Mouse (Mus musculus): ENCODE measurements at regions not wholly inside any gene's neighbourhood (a gene's known extent, or its start where the extent isn't known, plus 50 kb on each side); places are given as distances from the start of the nearest gene placed in this dataset.
A peak's percentile ranks its signal among the peaks of the same experiment; 100 is the strongest.

- H3K9me3 ChIP-seq: no peaks in the 10 kb centered on the region
- 89% methylated on average over 5 of the region's 5 CpGs for WGBS
- peaks cover 61% of the 10 kb centered on the region for H3K4me1 ChIP-seq (replicated peaks)
- no peaks in the 10 kb centered on the region for H3K36me3 ChIP-seq
- peak overlapping the region; percentile 92; the same call in 1 of the 2 replicates for H3K27ac ChIP-seq
- peaks cover 33% of the 10 kb centered on the region for H3K27me3 ChIP-seq (ENCODE audit: insufficient read depth, poor library complexity, severe bottlenecking)
- no peak overlapping the region for H3K4me3 ChIP-seq
- no peak for DNase-seq (ENCODE audit: low spot score)
Observed at GRCm38 (mm10) chr8:10919620-10920019, 88.6 kb downstream of the Irs2 start.

GRCm38 (mm10) chr8:10918403-10919035 lies 89.7 kb downstream of the Irs2 start:
- H3K36me3 ChIP-seq: no peaks in the 10 kb centered on the region
- no peak for DNase-seq (ENCODE audit: low spot score)
- H3K9me3 ChIP-seq: no peaks in the 10 kb centered on the region
- H3K27ac ChIP-seq: peak overlapping the region; percentile 2; the same call in 1 of the 2 replicates
- H3K27me3 ChIP-seq (ENCODE audit: insufficient read depth, poor library complexity, severe bottlenecking): peaks cover 41% of the 10 kb centered on the region
- peaks cover 50% of the 10 kb centered on the region for H3K4me1 ChIP-seq (replicated peaks)
- H3K4me3 ChIP-seq: no peak overlapping the region
- WGBS: 87% methylated on average over 5 of the region's 5 CpGs

DNA sequence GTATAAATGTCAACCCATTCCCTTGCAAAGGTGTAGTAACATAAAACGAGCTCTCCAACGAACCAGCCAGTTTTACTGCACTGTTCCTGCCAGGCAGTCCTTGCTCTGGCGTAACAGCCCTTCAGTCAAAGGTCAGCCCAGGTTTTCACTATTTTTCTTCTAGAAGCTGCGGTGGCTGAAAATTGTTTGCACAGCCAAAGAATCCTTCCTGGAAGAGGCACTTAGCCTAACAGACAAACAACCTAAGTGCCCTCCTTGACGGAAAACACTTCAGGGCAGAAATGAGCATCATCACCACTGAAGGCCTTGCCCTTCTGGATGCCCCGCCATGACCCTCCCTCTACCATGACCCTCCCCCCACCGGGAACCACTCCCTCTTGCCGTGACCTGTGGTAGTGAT lies 93.6 kb downstream of the Irs2 start:
- Histone ChIP-seq H3K36me3 (no peaks in the 10 kb centered on the region), H3K4me3 (no peak overlapping the region), H3K27ac (no peak overlapping the region), H3K27me3 (ENCODE audit: insufficient read depth, poor library complexity, severe bottlenecking) (peaks cover 39% of the 10 kb centered on the region), H3K9me3 (no peaks in the 10 kb centered on the region), H3K4me1 (replicated peaks) (peaks cover 32% of the 10 kb centered on the region)
- no peak for DNase-seq (ENCODE audit: low spot score)
- WGBS: 88% methylated on average over 8 of the region's 8 CpGs

DNA sequence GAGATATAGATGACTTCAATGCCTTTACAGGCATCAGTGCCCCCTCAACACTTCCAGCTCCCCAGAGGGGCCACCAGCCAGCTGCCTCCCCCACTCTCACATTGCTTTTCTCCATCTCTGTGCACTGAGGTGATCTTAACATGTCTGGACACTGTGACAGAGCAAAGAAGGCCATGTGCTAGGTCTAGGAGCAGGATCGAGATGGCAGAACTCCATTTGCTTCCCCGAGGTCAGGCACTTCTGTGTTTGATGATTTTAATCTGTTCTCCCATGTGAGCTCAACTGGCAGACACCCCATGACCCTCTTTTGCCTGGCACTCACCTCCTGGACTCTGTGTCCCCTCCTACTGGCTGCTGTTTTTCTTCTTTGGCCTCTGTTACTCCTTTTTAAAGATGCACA lies 95.8 kb downstream of the Irs2 start:
- Histone ChIP-seq H3K4me1 (replicated peaks) (peaks cover 22% of the 10 kb centered on the region), H3K27ac (no peak overlapping the region), H3K9me3 (no peaks in the 10 kb centered on the region), H3K36me3 (no peaks in the 10 kb centered on the region), H3K4me3 (no peak overlapping the region), H3K27me3 (ENCODE audit: insufficient read depth, poor library complexity, severe bottlenecking) (peaks cover 23% of the 10 kb centered on the region)
- WGBS: 73% methylated on average over 2 of the region's 2 CpGs
- DNase-seq (ENCODE audit: low spot score): no peak

GRCm38 (mm10) chr8:10911371-10911770 lies 96.9 kb downstream of the Irs2 start:
- H3K4me3 ChIP-seq: no peak overlapping the region
- H3K27ac ChIP-seq: no peak overlapping the region
- H3K27me3 ChIP-seq (ENCODE audit: insufficient read depth, poor library complexity, severe bottlenecking): peaks cover 21% of the 10 kb centered on the region
- peaks cover 20% of the 10 kb centered on the region for H3K4me1 ChIP-seq (replicated peaks)
- no peak for DNase-seq (ENCODE audit: low spot score)
- H3K36me3 ChIP-seq: no peaks in the 10 kb centered on the region
- no peaks in the 10 kb centered on the region for H3K9me3 ChIP-seq
- WGBS: 90% methylated on average over 4 of the region's 4 CpGs

DNA sequence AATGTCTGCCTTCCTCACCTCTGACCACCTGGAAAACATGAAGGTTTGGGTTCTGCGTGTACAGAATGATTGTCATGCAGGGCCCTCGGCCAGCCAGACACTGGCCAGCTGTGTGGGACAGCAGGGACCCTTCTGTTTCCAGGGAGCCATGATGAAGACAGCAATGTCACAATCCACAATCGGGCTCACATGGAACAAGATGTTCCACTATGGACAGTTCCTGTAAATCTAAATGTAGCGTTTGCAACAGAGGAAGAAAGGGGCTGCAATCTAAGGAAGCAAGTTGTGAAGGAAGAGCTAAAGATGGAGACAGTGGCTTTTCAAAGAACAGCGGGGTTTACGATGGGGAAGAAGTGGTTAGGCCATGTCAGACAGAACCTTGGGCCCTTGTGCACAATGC lies 97.3 kb downstream of the Irs2 start:
- no peak overlapping the region for H3K27ac ChIP-seq
- no peak overlapping the region for H3K4me3 ChIP-seq
- no peaks in the 10 kb centered on the region for H3K36me3 ChIP-seq
- whole genome bisulfite sequencing: 85% methylated on average over 6 of the region's 6 CpGs
- H3K4me1 ChIP-seq (replicated peaks): peaks cover 20% of the 10 kb centered on the region
- H3K9me3 ChIP-seq: no peaks in the 10 kb centered on the region
- no peak for DNase-seq (ENCODE audit: low spot score)
- peaks cover 20% of the 10 kb centered on the region for H3K27me3 ChIP-seq (ENCODE audit: insufficient read depth, poor library complexity, severe bottlenecking)

DNA sequence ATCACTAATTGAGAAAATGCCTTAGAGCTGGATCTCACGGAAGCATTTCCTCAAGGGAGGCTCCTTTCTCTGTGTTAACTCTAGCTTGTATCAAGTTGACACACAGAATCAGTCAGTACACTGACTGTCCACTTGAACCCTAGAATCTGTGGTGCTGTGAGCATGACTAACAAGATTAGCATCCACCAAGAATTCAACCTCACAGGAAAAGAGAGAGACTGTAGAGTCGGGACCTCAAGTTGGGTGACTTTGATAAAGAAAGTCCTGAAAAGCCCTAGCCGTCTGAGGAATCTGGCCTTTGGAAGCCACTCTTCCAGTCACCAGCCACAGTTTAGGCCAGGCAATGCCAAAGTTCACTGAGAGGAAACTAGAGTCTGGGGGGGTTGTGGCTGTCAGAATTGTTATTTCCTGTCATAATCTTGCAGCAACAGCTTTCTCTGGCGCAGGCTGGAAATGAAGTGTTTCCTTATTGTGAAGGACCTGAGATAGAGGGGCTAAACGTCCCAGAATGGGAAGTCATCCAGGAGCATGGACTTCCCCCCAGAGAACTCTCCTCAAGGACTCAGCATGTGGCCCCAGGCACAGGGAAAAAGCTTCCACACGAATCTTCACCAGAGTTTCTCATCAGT lies 97.9 kb downstream of the Irs2 start:
- Histone ChIP-seq H3K9me3 (no peaks in the 10 kb centered on the region), H3K27me3 (ENCODE audit: insufficient read depth, poor library complexity, severe bottlenecking) (peaks cover 17% of the 10 kb centered on the region), H3K4me3 (no peak overlapping the region), H3K27ac (no peak overlapping the region), H3K4me1 (replicated peaks) (peaks cover 20% of the 10 kb centered on the region), H3K36me3 (no peaks in the 10 kb centered on the region)
- no peak for DNase-seq (ENCODE audit: low spot score)
- WGBS: 56% methylated on average over 6 of the region's 6 CpGs

GRCm38 (mm10) chr8:10909155-10909554 lies 99.1 kb downstream of the Irs2 start:
- peaks cover 20% of the 10 kb centered on the region for H3K4me1 ChIP-seq (replicated peaks)
- no peak overlapping the region for H3K27ac ChIP-seq
- H3K4me3 ChIP-seq: no peak overlapping the region
- 84% methylated on average over 6 of the region's 6 CpGs for WGBS
- no peaks in the 10 kb centered on the region for H3K9me3 ChIP-seq
- H3K36me3 ChIP-seq: no peaks in the 10 kb centered on the region
- H3K27me3 ChIP-seq (ENCODE audit: insufficient read depth, poor library complexity, severe bottlenecking): peaks cover 21% of the 10 kb centered on the region
- DNase-seq (ENCODE audit: low spot score): no peak

DNA sequence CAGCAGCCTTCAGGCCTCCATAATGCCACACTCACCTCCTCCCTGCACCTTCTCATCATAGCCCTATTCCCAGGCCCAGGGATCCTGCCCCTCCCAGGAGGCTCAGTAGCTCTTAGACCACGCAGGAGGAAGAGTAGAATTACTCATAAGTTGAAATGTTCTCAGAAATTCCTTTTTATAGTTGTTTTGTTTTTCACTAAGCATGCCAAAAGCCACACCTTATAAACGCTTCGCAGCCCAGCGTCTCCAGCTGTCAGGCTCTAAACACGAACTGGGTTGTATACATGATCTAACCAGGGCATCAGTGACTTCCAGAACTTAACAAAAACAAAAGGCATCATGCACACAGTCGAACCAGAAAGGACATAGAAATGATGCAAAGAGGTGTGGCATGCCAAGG lies 101.9 kb downstream of the Irs2 start:
- DNase-seq (ENCODE audit: low spot score): no peak
- no peak overlapping the region for H3K27ac ChIP-seq
- H3K4me1 ChIP-seq (replicated peaks): 0 out of 2 replicates have a peak, but pooled peaks cover 11% of the 10 kb centered on the region
- 83% methylated on average over 6 of the region's 6 CpGs for WGBS
- H3K36me3 ChIP-seq: no peaks in the 10 kb centered on the region
- H3K27me3 ChIP-seq (ENCODE audit: insufficient read depth, poor library complexity, severe bottlenecking): peaks cover 14% of the 10 kb centered on the region
- H3K9me3 ChIP-seq: no peaks in the 10 kb centered on the region
- H3K4me3 ChIP-seq: no peak overlapping the region

DNA sequence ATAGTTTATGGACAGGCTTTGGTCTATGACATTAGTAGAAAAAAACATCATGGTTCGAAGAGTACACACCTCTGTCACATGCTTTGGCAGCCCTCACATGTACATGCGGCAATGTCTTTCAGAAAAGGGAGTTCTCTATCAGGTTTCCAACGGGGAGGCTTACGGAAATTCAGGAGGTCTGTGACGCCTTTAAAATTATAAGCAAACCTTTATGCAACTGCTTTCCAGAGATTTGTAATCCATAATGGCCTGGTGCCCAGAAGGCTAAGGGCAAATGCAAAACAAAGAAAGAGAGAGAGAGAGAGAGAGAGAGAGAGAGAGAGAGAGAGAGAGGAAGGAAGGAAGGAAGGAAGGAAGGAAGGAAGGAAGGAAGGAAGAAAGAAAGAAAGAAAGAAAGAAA lies 102.5 kb downstream of the Irs2 start:
- no peak overlapping the region for H3K27ac ChIP-seq
- 0 out of 2 replicates have a peak, but pooled peaks cover 10% of the 10 kb centered on the region for H3K4me1 ChIP-seq (replicated peaks)
- WGBS: 93% methylated on average over 5 of the region's 5 CpGs
- peaks cover 20% of the 10 kb centered on the region for H3K27me3 ChIP-seq (ENCODE audit: insufficient read depth, poor library complexity, severe bottlenecking)
- DNase-seq (ENCODE audit: low spot score): no peak
- H3K4me3 ChIP-seq: no peak overlapping the region
- no peaks in the 10 kb centered on the region for H3K9me3 ChIP-seq
- H3K36me3 ChIP-seq: no peaks in the 10 kb centered on the region

GRCm38 (mm10) chr8:10903957-10904356 lies 104.3 kb downstream of the Irs2 start:
- Histone ChIP-seq H3K36me3 (no peaks in the 10 kb centered on the region), H3K27me3 (ENCODE audit: insufficient read depth, poor library complexity, severe bottlenecking) (peaks cover 21% of the 10 kb centered on the region), H3K4me3 (no peak overlapping the region), H3K9me3 (no peaks in the 10 kb centered on the region), H3K4me1 (replicated peaks) (peaks cover 18% of the 10 kb centered on the region), H3K27ac (0 out of 2 replicates have a peak overlapping the region, but pooled peaks have one; percentile 8)
- 85% methylated on average over 2 of the region's 2 CpGs for WGBS
- DNase-seq (ENCODE audit: low spot score): no peak

DNA sequence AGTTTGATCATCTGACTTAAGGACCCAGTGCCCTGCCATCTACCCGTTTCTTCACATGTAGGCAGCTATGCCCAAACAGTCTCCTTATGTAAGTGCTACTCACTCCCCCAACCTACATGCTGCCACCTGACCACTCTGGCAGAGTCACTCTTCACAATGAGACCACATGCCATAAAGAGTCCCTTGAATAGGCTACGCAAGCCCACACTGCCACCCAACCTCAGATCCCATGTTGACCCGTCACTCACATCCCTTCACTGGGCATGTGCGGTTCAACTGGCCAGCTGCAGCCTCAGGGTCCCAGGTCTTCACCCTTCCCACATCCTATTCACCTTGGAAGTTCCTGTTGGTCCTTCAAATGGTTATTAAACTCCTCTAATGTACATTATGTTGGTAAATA lies 106.3 kb downstream of the Irs2 start:
- Histone ChIP-seq H3K36me3 (no peaks in the 10 kb centered on the region), H3K4me3 (no peak overlapping the region), H3K9me3 (no peaks in the 10 kb centered on the region), H3K27ac (no peak overlapping the region), H3K27me3 (ENCODE audit: insufficient read depth, poor library complexity, severe bottlenecking) (peaks cover 21% of the 10 kb centered on the region), H3K4me1 (replicated peaks) (peaks cover 38% of the 10 kb centered on the region)
- no peak for DNase-seq (ENCODE audit: low spot score)
- 95% methylated on average over 4 of the region's 4 CpGs for WGBS

- peaks cover 21% of the 10 kb centered on the region for H3K27me3 ChIP-seq (ENCODE audit: insufficient read depth, poor library complexity, severe bottlenecking)
- no peak overlapping the region for H3K4me3 ChIP-seq
- 77% methylated on average over 3 of the region's 3 CpGs for WGBS
- 0 out of 2 replicates have a peak overlapping the region, but pooled peaks have one; percentile 24 for H3K27ac ChIP-seq
- H3K4me1 ChIP-seq (replicated peaks): peaks cover 38% of the 10 kb centered on the region
- DNase-seq (ENCODE audit: low spot score): no peak
- no peaks in the 10 kb centered on the region for H3K9me3 ChIP-seq
- H3K36me3 ChIP-seq: no peaks in the 10 kb centered on the region
Observed at GRCm38 (mm10) chr8:10901014-10901413, 107.2 kb downstream of the Irs2 start.
